Mouse (Mus musculus): ENCODE results near the gene Zfp704. TPM values are rescaled to one million over a fixed set of nuclear protein-coding genes. Genes with fewer than 3 reads are reported as not detected.

Zfp704 gene
- polyA plus RNA-seq, 1 experiment, result 0.82 TPM

- Histone ChIP-seq H3K4me3 (ENCODE audit: extremely low read depth, insufficient read depth, insufficient read length) (no peak overlapping the region), H3K27me3 (ENCODE audit: control insufficient read depth, insufficient read depth, low read length) (no peaks in the 10 kb centered on the region), H3K27ac (ENCODE audit: insufficient read depth, low read length) (no peak overlapping the region), H3K36me3 (ENCODE audit: control insufficient read depth, insufficient read depth, low read length) (no peaks in the 10 kb centered on the region), H3K4me1 (ENCODE audit: control insufficient read depth, insufficient read depth, insufficient read length) (no peaks in the 10 kb centered on the region)
- TF ChIP-seq POLR2A (IDR thresholded peaks at IDR 0.05; ENCODE audit: low read depth, low read length) (no peak), CTCF (IDR thresholded peaks at IDR 0.05; ENCODE audit: extremely low read depth, insufficient read depth, insufficient read length, insufficient replicate concordance) (no peak)
- no peak for DNase-seq (ENCODE audit: low read depth in 1 of 2, low spot score in 2 of 2)
- 92% methylated on average over 2 of the region's 2 CpGs for WGBS
Observed at GRCm38 (mm10) chr3:9443476-9443875, 166.4 kb downstream of the Zfp704 start.

DNA sequence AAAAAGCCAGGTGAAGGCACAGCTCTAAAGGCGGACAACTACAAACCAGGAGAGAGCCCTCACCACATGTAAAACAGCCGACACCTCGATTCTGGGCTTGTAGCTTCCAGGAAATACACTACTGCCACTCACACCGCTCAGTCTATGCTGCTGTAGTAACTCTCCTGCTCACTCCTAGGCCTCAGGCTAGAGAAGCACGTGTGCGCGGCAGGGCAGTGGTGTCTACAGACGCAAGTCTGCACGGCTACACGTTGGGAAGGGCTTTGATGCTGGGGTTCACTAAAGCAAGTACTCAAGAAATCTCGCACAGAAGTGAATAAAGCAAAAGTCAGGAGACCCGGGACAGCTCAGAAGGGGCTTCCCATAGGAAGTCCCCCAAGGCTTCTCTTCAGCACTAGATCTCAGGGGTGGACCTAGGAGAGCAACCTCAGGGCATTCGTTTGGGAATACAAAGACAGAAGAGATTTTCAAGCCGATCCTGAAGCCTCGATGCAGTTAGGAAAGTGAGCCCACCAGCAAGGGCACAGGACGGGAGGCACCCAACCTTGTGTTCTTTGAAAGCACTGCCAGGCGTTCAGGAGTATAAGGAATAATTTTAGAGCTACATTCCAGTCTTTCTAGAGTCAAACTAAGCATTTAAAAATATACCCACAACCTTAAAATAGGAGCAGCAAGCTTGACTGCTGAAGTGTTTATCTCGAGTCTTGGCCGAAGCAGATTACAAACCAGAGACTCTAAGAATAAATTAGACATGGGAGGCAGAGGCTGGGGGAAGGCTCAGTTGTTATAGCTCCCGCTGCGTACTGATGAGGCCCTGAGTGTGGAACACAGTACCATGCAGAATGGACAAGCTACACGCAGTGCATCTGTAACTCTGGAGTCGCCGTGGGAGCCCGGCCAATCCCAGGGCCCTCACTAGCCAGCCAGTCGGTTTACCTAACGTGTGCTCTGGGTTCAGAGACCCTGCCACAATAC lies 168.0 kb downstream of the Zfp704 start:
- Histone ChIP-seq H3K27me3 (ENCODE audit: control insufficient read depth, insufficient read depth, low read length) (no peaks in the 10 kb centered on the region), H3K27ac (ENCODE audit: insufficient read depth, low read length) (no peak overlapping the region), H3K4me3 (ENCODE audit: extremely low read depth, insufficient read depth, insufficient read length) (no peak overlapping the region), H3K4me1 (ENCODE audit: control insufficient read depth, insufficient read depth, insufficient read length) (no peaks in the 10 kb centered on the region), H3K36me3 (ENCODE audit: control insufficient read depth, insufficient read depth, low read length) (no peaks in the 10 kb centered on the region)
- TF ChIP-seq POLR2A (IDR thresholded peaks at IDR 0.05; ENCODE audit: low read depth, low read length) (no peak), CTCF (IDR thresholded peaks at IDR 0.05; ENCODE audit: extremely low read depth, insufficient read depth, insufficient read length, insufficient replicate concordance) (no peak)
- DNase-seq (ENCODE audit: low read depth in 1 of 2, low spot score in 2 of 2), result no peak
- 86% methylated on average over 27 of the region's 27 CpGs for WGBS

GRCm38 (mm10) chr3:9440466-9440865 lies 169.4 kb downstream of the Zfp704 start:
- no peak for DNase-seq (ENCODE audit: low read depth in 1 of 2, low spot score in 2 of 2)
- Histone ChIP-seq H3K27ac (ENCODE audit: insufficient read depth, low read length) (no peak overlapping the region), H3K36me3 (ENCODE audit: control insufficient read depth, insufficient read depth, low read length) (no peaks in the 10 kb centered on the region), H3K4me3 (ENCODE audit: extremely low read depth, insufficient read depth, insufficient read length) (no peak overlapping the region), H3K27me3 (ENCODE audit: control insufficient read depth, insufficient read depth, low read length) (no peaks in the 10 kb centered on the region), H3K4me1 (ENCODE audit: control insufficient read depth, insufficient read depth, insufficient read length) (no peaks in the 10 kb centered on the region)
- 81% methylated on average over 6 of the region's 6 CpGs for WGBS
- TF ChIP-seq CTCF (IDR thresholded peaks at IDR 0.05; ENCODE audit: extremely low read depth, insufficient read depth, insufficient read length, insufficient replicate concordance), result no peak
- no peak for TF ChIP-seq POLR2A (IDR thresholded peaks at IDR 0.05; ENCODE audit: low read depth, low read length)

DNA sequence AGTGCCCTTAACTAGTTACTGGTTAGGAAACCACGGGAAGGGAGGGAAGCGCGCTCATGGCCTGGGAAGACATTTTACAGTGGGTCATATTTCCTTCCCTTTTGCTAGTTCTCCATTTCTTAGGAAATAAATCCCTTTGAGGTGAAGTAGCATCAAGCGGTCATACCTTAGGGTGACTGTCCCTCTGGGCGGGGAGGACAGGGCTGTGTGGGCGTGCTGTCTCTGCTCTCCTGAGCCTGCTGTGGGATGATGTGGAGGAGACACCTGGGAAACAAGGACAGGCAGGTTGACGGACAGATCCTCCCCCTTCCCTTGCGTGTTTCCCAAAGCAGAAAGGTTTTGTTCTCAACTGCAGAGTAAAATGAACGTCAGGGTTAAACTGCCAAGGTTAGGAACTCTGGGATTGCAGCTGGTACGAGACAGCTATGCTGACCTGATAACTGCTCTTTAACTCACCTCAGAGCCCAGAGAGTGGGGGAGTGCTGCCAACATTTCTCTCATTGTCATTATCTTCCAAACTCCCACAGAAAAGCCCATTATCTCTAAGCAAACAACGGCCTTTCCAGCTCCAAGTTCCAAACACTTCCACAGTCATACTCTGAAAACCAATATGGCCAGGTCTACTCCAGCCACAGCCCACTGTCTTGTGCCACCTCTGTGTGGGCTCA lies 170.1 kb downstream of the Zfp704 start:
- no peak for DNase-seq (ENCODE audit: low read depth in 1 of 2, low spot score in 2 of 2)
- 81% methylated on average over 11 of the region's 11 CpGs for WGBS
- no peak overlapping the region for H3K4me3 ChIP-seq (ENCODE audit: extremely low read depth, insufficient read depth, insufficient read length)
- no peak overlapping the region for H3K27ac ChIP-seq (ENCODE audit: insufficient read depth, low read length)
- no peaks in the 10 kb centered on the region for H3K27me3 ChIP-seq (ENCODE audit: control insufficient read depth, insufficient read depth, low read length)
- no peaks in the 10 kb centered on the region for H3K4me1 ChIP-seq (ENCODE audit: control insufficient read depth, insufficient read depth, insufficient read length)
- no peak for TF ChIP-seq CTCF (IDR thresholded peaks at IDR 0.05; ENCODE audit: extremely low read depth, insufficient read depth, insufficient read length, insufficient replicate concordance)
- no peak for TF ChIP-seq POLR2A (IDR thresholded peaks at IDR 0.05; ENCODE audit: low read depth, low read length)
- H3K36me3 ChIP-seq (ENCODE audit: control insufficient read depth, insufficient read depth, low read length), result no peaks in the 10 kb centered on the region

- 90% methylated on average over 6 of the region's 6 CpGs for WGBS
- Histone ChIP-seq H3K4me3 (ENCODE audit: extremely low read depth, insufficient read depth, insufficient read length) (no peak overlapping the region), H3K27ac (ENCODE audit: insufficient read depth, low read length) (no peak overlapping the region), H3K27me3 (ENCODE audit: control insufficient read depth, insufficient read depth, low read length) (no peaks in the 10 kb centered on the region), H3K36me3 (ENCODE audit: control insufficient read depth, insufficient read depth, low read length) (no peaks in the 10 kb centered on the region), H3K4me1 (ENCODE audit: control insufficient read depth, insufficient read depth, insufficient read length) (no peaks in the 10 kb centered on the region)
- no peak for DNase-seq (ENCODE audit: low read depth in 1 of 2, low spot score in 2 of 2)
- TF ChIP-seq CTCF (IDR thresholded peaks at IDR 0.05; ENCODE audit: extremely low read depth, insufficient read depth, insufficient read length, insufficient replicate concordance) (no peak), POLR2A (IDR thresholded peaks at IDR 0.05; ENCODE audit: low read depth, low read length) (no peak)
Observed at GRCm38 (mm10) chr3:9436256-9436655, 173.6 kb downstream of the Zfp704 start.

- TF ChIP-seq POLR2A (IDR thresholded peaks at IDR 0.05; ENCODE audit: low read depth, low read length), result no peak
- TF ChIP-seq CTCF (IDR thresholded peaks at IDR 0.05; ENCODE audit: extremely low read depth, insufficient read depth, insufficient read length, insufficient replicate concordance), result no peak
- Histone ChIP-seq H3K36me3 (ENCODE audit: control insufficient read depth, insufficient read depth, low read length) (no peaks in the 10 kb centered on the region), H3K27ac (ENCODE audit: insufficient read depth, low read length) (no peak overlapping the region), H3K27me3 (ENCODE audit: control insufficient read depth, insufficient read depth, low read length) (no peaks in the 10 kb centered on the region), H3K4me1 (ENCODE audit: control insufficient read depth, insufficient read depth, insufficient read length) (no peaks in the 10 kb centered on the region), H3K4me3 (ENCODE audit: extremely low read depth, insufficient read depth, insufficient read length) (no peak overlapping the region)
- DNase-seq (ENCODE audit: low read depth in 1 of 2, low spot score in 2 of 2), result no peak
- WGBS, result 88% methylated on average over 14 of the region's 14 CpGs
Observed at GRCm38 (mm10) chr3:9434394-9435175, 175.3 kb downstream of the Zfp704 start.

All from spleen, adult 2 months (tissue).